Mouse (Mus musculus) T-cell, adult 2 months (primary cell): ENCODE measurements around the gene Muc5b.

ENCODE experiments used
- DNase-seq: peaks from one replicate; pipeline ENCODE4 v3.0.0; 2022; ENCODE audit warnings: low spot score

Gene Muc5b

GRCm38 (mm10) chr7:141902791-141903190 lies 63.9 kb downstream of the Muc5b start:
- DNase-seq, result no peak

GRCm38 (mm10) chr7:141908591-141908990 lies 69.7 kb downstream of the Muc5b start:
- DNase-seq, result no peak

DNA sequence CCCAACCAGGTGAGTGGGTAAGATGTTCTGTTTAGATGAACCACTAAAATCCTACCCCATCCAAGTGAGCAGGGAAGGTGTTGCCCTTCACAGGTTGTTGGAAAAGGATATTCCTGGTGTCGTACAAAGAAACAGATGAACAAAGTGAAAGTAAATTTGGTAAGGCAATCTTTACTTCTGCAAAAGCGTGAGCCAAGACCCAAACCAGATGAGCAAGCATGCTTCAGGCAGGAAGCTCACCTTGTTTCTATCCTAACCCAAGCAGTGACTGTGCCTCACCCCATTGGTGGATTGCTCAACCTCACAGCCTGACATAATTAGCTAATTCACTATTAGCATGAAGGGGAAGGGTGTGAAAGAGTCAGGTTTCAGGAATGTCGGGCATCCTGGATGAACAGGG lies 72.4 kb downstream of the Muc5b start:
- no peak for DNase-seq

GRCm38 (mm10) chr7:141918407-141918806 lies 79.5 kb downstream of the Muc5b start, which contains the start of gene Tollip:
Gene Tollip, minus strand, starts transcription at chr7:141918507.
- DNase-seq, result no peak
